Mouse (Mus musculus) kidney, embryonic 16.5 days (tissue): ENCODE results near the gene Slc39a7. TPM values are rescaled to one million over a fixed set of nuclear protein-coding genes. Genes with fewer than 3 reads are reported as not detected.
"Not testable (repeated sequence)": the region's sequence is repeated elsewhere in the genome, so short reads cannot be mapped to it uniquely, and the experiment has no call there.

Experiments
- ATAC-seq: fragments of 200-750 bp; cut with Nextera tagmentation; 2 replicates; pipeline ENCODE4 v1.8.0; 2017; ENCODE audit warnings: moderate TSS enrichment; ENCODE audit not compliant: low FRiP score, low TSS enrichment
- H3K27ac ChIP-seq: fragments of 300-500 bp; sonication (generic); 2 replicates; pipeline ENCODE4 v1.5.1; 2014; ENCODE audit warnings: low read length
- H3K27me3 ChIP-seq: fragments of 300-500 bp; sonication (generic); 2 replicates; pipeline ENCODE4 v1.6.1; 2014; ENCODE audit warnings: low read length, control low read depth, mixed read lengths; ENCODE audit not compliant: insufficient read depth
- H3K36me3 ChIP-seq: fragments of 300-500 bp; sonication (generic); 2 replicates; pipeline ENCODE4 v1.6.1; 2014; ENCODE audit warnings: low read length, control low read depth, mixed read lengths; ENCODE audit not compliant: insufficient read depth
- H3K4me1 ChIP-seq: fragments of 300-500 bp; sonication (generic); 2 replicates; pipeline ENCODE4 v1.6.1; 2014; ENCODE audit warnings: low read length, control low read depth, mixed read lengths; ENCODE audit not compliant: insufficient read depth
- H3K4me2 ChIP-seq: fragments of 300-500 bp; sonication (generic); replicated peaks from 2 replicates; pipeline ENCODE4 v1.6.1; 2014; ENCODE audit warnings: low read depth, low read length
- H3K4me3 ChIP-seq: fragments of 300-500 bp; sonication (generic); 2 replicates; pipeline ENCODE4 v1.5.1; 2014; ENCODE audit warnings: mild to moderate bottlenecking, low read length
- H3K9ac ChIP-seq: fragments of 300-500 bp; sonication (generic); replicated peaks from 2 replicates; pipeline ENCODE4 v1.6.1; 2014; ENCODE audit warnings: low read length
- H3K9me3 ChIP-seq: fragments of 300-500 bp; sonication (generic); 2 replicates; pipeline ENCODE4 v1.6.1; 2016; ENCODE audit warnings: low read length, control low read depth
- WGBS: fragments of 180-500 bp; shearing (Covaris S2); extraction: QIAGEN DNeasy Blood & Tissue Kit; methylation state at CpG from one replicate; pipeline ENCODE4 v1.1.7; 2014; 5-methylcytosine and 5-hydroxymethylcytosine counted together
- microRNA counts: library from miRNA; unstranded; fragments of <30 nt; microRNA quantifications from one replicate; lab custom pipeline; 2016
- microRNA-seq: library from miRNA; unstranded; fragments of <30 nt; microRNA quantifications from one replicate; pipeline ENCODE4, GENCODE M21; 2016
- polyA plus RNA-seq: library from polyadenylated mRNA; unstranded; fragments of >200 nt; fragmentation: Nextera tagmentation; extraction: Ambion mirVana; gene quantifications from 2 replicates; pipeline ENCODE4 v1.2.1, GENCODE M21; 2015

Slc39a7 gene
- polyA plus RNA-seq, 1 experiment from 2014 or later, result 231 TPM

- Histone ChIP-seq H3K27ac (no peak overlapping the region), H3K27me3 (0 out of 2 replicates have a peak, but pooled peaks cover 10% of the 10 kb centered on the region), H3K36me3 (no peaks in the 10 kb centered on the region), H3K4me2 (no peak overlapping the region), H3K9me3 (no peaks in the 10 kb centered on the region), H3K4me1 (no peaks in the 10 kb centered on the region), H3K4me3 (no peak overlapping the region), H3K9ac (no peak overlapping the region)
- 29% methylated on average over 10 of the region's 10 CpGs for WGBS
- no peak for ATAC-seq
Measured at GRCm38 (mm10) chr17:33991788-33992664, 39.5 kb downstream of the Slc39a7 start.

- Histone ChIP-seq H3K4me2 (peak overlapping the region; percentile 56), H3K27me3 (peaks cover 23% of the 10 kb centered on the region), H3K4me1 (peaks cover 14% of the 10 kb centered on the region)
- H3K4me3 ChIP-seq, H3K27ac ChIP-seq, H3K9me3 ChIP-seq, H3K36me3 ChIP-seq, H3K9ac ChIP-seq, ATAC-seq: not testable (repeated sequence)
- 12% methylated on average over 8 of the region's 8 CpGs for WGBS
Measured at GRCm38 (mm10) chr17:33982136-33982535, 49.3 kb downstream of the Slc39a7 start.

GRCm38 (mm10) chr17:33981192-33981909 lies 50.1 kb downstream of the Slc39a7 start:
- under 1% methylated on average over 27 of the region's 27 CpGs for WGBS
- not testable (repeated sequence) for H3K36me3 ChIP-seq, H3K9me3 ChIP-seq
- Histone ChIP-seq H3K27ac (peak overlapping the region; percentile 77), H3K9ac (peak overlapping the region; percentile 53), H3K4me2 (peak overlapping the region; percentile 56), H3K27me3 (peaks cover 28% of the 10 kb centered on the region), H3K4me1 (peaks cover 14% of the 10 kb centered on the region), H3K4me3 (peak overlapping the region; percentile 49)
- ATAC-seq, result peak; percentile 90

GRCm38 (mm10) chr17:33980181-33981035 lies 51.1 kb downstream of the Slc39a7 start:
- H3K9me3 ChIP-seq, result no peaks in the 10 kb centered on the region

GRCm38 (mm10) chr17:33979512-33980050 lies 51.9 kb downstream of the Slc39a7 start:
- Histone ChIP-seq H3K36me3 (no peaks in the 10 kb centered on the region), H3K27ac (no peak overlapping the region), H3K4me3 (no peak overlapping the region), H3K4me2 (no peak overlapping the region), H3K4me1 (peaks cover 14% of the 10 kb centered on the region), H3K9ac (no peak overlapping the region), H3K9me3 (no peaks in the 10 kb centered on the region), H3K27me3 (peaks cover 28% of the 10 kb centered on the region)
- no peak for ATAC-seq
- whole genome bisulfite sequencing, result 51% methylated on average over 6 of the region's 6 CpGs

More at GRCm38 (mm10) chr17:33980181-33981035, 51.1 kb downstream of the Slc39a7 start:
- 70% methylated on average over 19 of the region's 19 CpGs for WGBS
- Histone ChIP-seq H3K9ac (no peak overlapping the region), H3K4me2 (no peak overlapping the region), H3K27ac (no peak overlapping the region), H3K4me3 (no peak overlapping the region), H3K4me1 (peaks cover 14% of the 10 kb centered on the region), H3K36me3 (no peaks in the 10 kb centered on the region), H3K27me3 (peaks cover 28% of the 10 kb centered on the region)
- ATAC-seq, result no peak

- peak; percentile 82 for ATAC-seq
- H3K27ac ChIP-seq, result no peak overlapping the region
- H3K4me1 ChIP-seq, result peaks cover 14% of the 10 kb centered on the region
- H3K27me3 ChIP-seq, result peaks cover 28% of the 10 kb centered on the region
- peak overlapping the region; percentile 43 for H3K4me3 ChIP-seq
- WGBS, result under 1% methylated on average over 17 of the region's 17 CpGs
- H3K36me3 ChIP-seq, result no peaks in the 10 kb centered on the region
- peak overlapping the region; percentile 66 for H3K4me2 ChIP-seq
- no peaks in the 10 kb centered on the region for H3K9me3 ChIP-seq
- H3K9ac ChIP-seq, result peak overlapping the region; percentile 43
Measured at GRCm38 (mm10) chr17:33978631-33979031, 52.9 kb downstream of the Slc39a7 start.

MicroRNA genes within 50 kb of the gene (microRNA counts, 519-probe panel; counts per million panel counts)
- 104 counts per million, percentile 35 among the panel's probes with 10 or more counts for microRNA mmu-miR-219 (lab: Ali Mortazavi, UCI)

Small RNA genes lying within 50 kb of the gene (microRNA-seq; reads per million reads assigned to microRNA genes)
- gene Mir219a-1 (not detected), gene Mir219c (not detected)

Other genes with a start within 250 kb of the Slc39a7 start
- gene Angptl4, start 249.9 kb downstream of the Slc39a7 start, polyA plus RNA-seq, result 28.4 and 29.5 TPM in 2 replicates
- gene Kank3, start 221.2 kb downstream of the Slc39a7 start, polyA plus RNA-seq, result 65.0 and 73.5 TPM in 2 replicates
- 796 and 818 TPM in 2 replicates for gene Rps28, start 207.1 kb downstream of the Slc39a7 start, polyA plus RNA-seq
- 480 and 498 TPM in 2 replicates for gene Ndufa7, start 207.1 kb downstream of the Slc39a7 start, polyA plus RNA-seq
- 120 and 122 TPM in 2 replicates for gene Cd320, start 188.6 kb downstream of the Slc39a7 start, polyA plus RNA-seq
- not detected in 2 replicates for gene Gm7029, start 157.8 kb downstream of the Slc39a7 start, polyA plus RNA-seq
- 9.6 and 10.5 TPM in 2 replicates for gene Kifc1, start 141.0 kb downstream of the Slc39a7 start, polyA plus RNA-seq
- gene Platr17, start 126.5 kb downstream of the Slc39a7 start, polyA plus RNA-seq, result 0.22 TPM in 1 of 2 replicates, not detected in the other
- 59.9 and 60.1 TPM in 2 replicates for gene Daxx, start 122.3 kb downstream of the Slc39a7 start, polyA plus RNA-seq
- 36.1 and 39.2 TPM in 2 replicates for gene Tapbp, start 115.8 kb downstream of the Slc39a7 start, polyA plus RNA-seq
- 20.6 and 20.9 TPM in 2 replicates for gene Zbtb22, start 115.8 kb downstream of the Slc39a7 start, polyA plus RNA-seq
- 35.9 and 38.0 TPM in 2 replicates for gene Rgl2, start 102.1 kb downstream of the Slc39a7 start, polyA plus RNA-seq
- 168 and 174 TPM in 2 replicates for gene Pfdn6, start 91.3 kb downstream of the Slc39a7 start, polyA plus RNA-seq
- 32.7 and 37.7 TPM in 2 replicates for gene Wdr46, start 91.0 kb downstream of the Slc39a7 start, polyA plus RNA-seq
- 6.2 and 6.9 TPM in 2 replicates for gene B3galt4, start 80.2 kb downstream of the Slc39a7 start, polyA plus RNA-seq
- gene Vps52, start 75.9 kb downstream of the Slc39a7 start, polyA plus RNA-seq, result 51.9 and 54.7 TPM in 2 replicates
- gene Rps18, start 75.7 kb downstream of the Slc39a7 start, polyA plus RNA-seq, result 1,660 and 1,786 TPM in 2 replicates
- gene H2-K1, start 31.3 kb downstream of the Slc39a7 start, polyA plus RNA-seq, result 31.5 and 32.7 TPM in 2 replicates
- gene Ring1, start 7.0 kb downstream of the Slc39a7 start, polyA plus RNA-seq, result 14.7 and 18.7 TPM in 2 replicates
- 52.9 and 54.0 TPM in 2 replicates for gene H2-Ke6, start 3.6 kb downstream of the Slc39a7 start, polyA plus RNA-seq
- gene Rxrb, start 130 bp upstream of the Slc39a7 start, polyA plus RNA-seq, result 52.7 and 56.7 TPM in 2 replicates
- gene Col11a2, start 7.8 kb upstream of the Slc39a7 start, polyA plus RNA-seq, result 3.2 and 3.7 TPM in 2 replicates
- 0.52 and 0.82 TPM in 2 replicates for gene H2-Oa, start 60.7 kb upstream of the Slc39a7 start, polyA plus RNA-seq
- 18.3 and 19.0 TPM in 2 replicates for gene H2-DMa, start 87.9 kb upstream of the Slc39a7 start, polyA plus RNA-seq
- 117 and 134 TPM in 2 replicates for gene Brd2, start 91.0 kb upstream of the Slc39a7 start, polyA plus RNA-seq
- gene H2-DMb2, start 111.6 kb upstream of the Slc39a7 start, polyA plus RNA-seq, result 24.5 and 30.3 TPM in 2 replicates
- 7.2 and 8.6 TPM in 2 replicates for gene H2-DMb1, start 121.4 kb upstream of the Slc39a7 start, polyA plus RNA-seq
- gene Tap1, start 155.9 kb upstream of the Slc39a7 start, polyA plus RNA-seq, result 4.7 and 5.5 TPM in 2 replicates
- gene Psmb9, start 156.1 kb upstream of the Slc39a7 start, polyA plus RNA-seq, result 2.0 and 2.4 TPM in 2 replicates
- gene Psmb8, start 166.0 kb upstream of the Slc39a7 start, polyA plus RNA-seq, result 6.4 and 7.2 TPM in 2 replicates
- 5.2 and 5.8 TPM in 2 replicates for gene Tap2, start 171.8 kb upstream of the Slc39a7 start, polyA plus RNA-seq
- gene H2-Ob, start 207.2 kb upstream of the Slc39a7 start, polyA plus RNA-seq, result 0.14 and 0.27 TPM in 2 replicates
- gene H2-Ab1, start 226.0 kb upstream of the Slc39a7 start, polyA plus RNA-seq, result 31.6 and 37.9 TPM in 2 replicates